Mouse (Mus musculus) layer of hippocampus, postnatal 14 days (tissue): ENCODE data around the gene Tom1l2. TPM values are rescaled to one million over a fixed set of nuclear protein-coding genes. Genes with fewer than 3 reads are reported as not detected.

Experiments
- DNase-seq, 2 experiments: peaks; one replicate each; pipeline ENCODE4 v3.0.0; 2021 to 2022; ENCODE audit warnings: low spot score in 2 of 2, mixed read lengths in 1 of 2
- microRNA-seq, 2 experiments: library from miRNA; unstranded; fragments of <30 nt; microRNA quantifications; one replicate each; pipeline ENCODE4 v1.2.0; 2021
- total RNA-seq, 2 experiments: library from RNA; stranded (reverse); gene quantifications; 2 replicates each; pipeline ENCODE4 v1.2.3; 2021

Tom1l2 gene
- total RNA-seq, 2 experiments from 2014 or later = 140 to 147 TPM

DNA sequence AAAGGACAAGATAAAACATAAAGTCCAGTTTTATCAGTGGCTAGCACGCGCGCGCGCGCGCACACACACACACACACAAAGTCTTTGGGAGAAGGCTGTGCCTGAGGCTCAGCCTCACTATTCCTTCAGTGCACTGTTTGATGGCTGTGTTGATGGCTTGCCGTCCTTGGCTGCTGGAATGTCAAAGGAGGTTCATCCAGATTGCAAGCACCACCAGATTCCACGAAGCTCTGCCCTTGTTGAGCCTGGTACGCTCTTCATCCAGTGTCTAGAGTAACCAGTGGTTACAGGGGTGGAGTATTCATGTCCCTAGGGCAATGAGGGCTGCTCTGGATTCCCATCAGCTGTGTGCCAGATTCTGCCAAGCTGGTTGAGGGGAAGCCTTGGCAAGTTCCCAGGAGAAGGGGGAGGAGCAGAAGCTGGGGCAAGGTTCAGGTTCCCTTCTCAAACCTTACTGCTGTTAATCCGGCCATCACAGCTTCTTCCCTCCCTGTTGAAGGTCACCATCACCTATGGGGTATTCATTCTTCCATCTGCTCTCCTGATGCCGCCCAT lies 170.5 kb downstream of the Tom1l2 start:
- no peak for DNase-seq

DNA sequence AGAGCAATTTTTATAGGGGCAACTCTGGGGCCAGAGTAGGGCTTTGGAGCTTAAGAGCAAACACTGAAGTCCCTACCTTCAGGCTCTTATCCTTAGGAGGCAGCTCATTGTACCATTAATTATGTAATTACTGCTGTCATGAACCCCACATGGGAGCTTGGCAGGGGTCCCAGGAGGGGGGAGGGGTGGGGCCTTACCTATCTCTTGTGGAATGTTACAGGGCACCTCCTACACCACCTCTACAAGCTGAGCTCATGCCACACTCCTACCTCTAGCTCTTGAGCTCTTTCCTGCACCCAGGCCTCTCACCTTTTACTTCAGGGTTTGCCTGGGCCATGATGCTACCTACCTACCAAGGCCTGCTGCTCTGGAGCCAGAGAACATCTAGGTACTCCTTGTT lies 174.2 kb downstream of the Tom1l2 start:
- DNase-seq = no peak

DNA sequence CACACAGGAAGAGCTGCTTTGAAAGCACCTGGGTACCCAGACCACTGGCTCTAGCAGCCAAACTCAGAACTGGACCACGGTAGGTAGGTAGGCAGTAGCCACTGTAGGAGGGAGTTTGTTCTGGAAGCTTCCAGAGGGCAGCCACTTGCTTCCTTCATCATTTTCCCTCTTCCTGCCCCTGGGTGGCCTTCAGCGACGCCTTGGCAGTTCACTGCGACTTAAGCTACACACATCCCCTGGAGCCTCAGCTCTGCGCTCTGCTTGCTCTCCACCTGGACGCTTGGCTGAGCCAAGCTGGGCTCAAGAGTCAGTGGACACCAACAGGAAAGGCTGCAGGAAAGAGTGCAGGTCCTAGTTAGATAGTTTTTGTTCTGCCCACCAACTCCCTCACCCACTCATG lies 174.7 kb downstream of the Tom1l2 start:
- DNase-seq = no peak

DNA sequence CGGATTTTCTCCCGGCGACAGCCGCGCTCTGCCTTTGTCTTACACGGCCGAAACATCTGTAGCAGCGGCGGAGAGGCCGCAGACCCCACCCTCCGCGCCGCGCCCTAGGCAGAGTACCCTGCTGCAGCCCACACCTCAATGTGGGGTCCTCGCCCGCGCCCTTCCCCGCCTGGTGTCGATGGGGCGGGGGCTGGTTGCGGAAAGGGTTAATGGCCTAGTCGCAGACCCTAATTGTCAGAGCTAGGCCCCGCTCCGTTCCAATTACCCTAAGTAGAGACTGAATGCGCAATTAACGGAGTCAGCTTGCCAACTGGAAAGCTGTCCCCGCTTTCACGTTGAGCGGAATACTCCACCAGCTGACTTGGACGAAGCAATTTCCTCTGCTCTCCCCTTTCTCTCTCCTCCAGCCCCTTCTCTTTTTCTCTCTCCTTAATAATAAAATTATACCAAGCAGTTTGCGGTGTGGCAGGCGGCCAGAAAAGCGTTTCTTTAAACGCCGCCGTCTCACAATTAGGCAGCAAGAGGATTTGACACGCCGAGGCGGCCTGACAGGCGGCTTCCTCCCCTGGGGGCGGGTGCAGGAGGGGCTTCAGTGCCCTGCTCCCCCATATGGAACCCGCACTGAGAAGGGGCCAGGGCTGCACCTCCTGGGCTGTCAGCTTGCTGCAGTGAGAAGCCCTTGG lies 175.6 kb downstream of the Tom1l2 start:
- peak; percentile 73 to 83 for DNase-seq

Small RNA genes lying within 50 kb of the gene (microRNA-seq; reads per million reads assigned to microRNA genes)
- 0 reads per million in 2 experiments for gene Gm27711
- gene Mir6921 = 0.85 to 1.1 reads per million in 2 experiments
- gene Mir6922 = 0.45 to 0.85 reads per million in 2 experiments

Other genes with a start within 250 kb of the Tom1l2 start
- gene Rai1, start 247.9 kb downstream of the Tom1l2 start, total RNA-seq = 10 to 100 TPM; 63.2 to 69.2 TPM
- 10 to 100 TPM; 53.2 to 55.2 TPM for gene Srebf1, start 130.3 kb downstream of the Tom1l2 start, total RNA-seq
- 1 to 10 TPM; 5.2 to 7.3 TPM for gene Drc3, start 424 bp upstream of the Tom1l2 start, total RNA-seq
- gene Gid4, start 64.2 kb upstream of the Tom1l2 start, total RNA-seq = 10 to 100 TPM; 40.1 to 40.5 TPM
- gene Atpaf2, start 65.6 kb upstream of the Tom1l2 start, total RNA-seq = 10 to 100 TPM; 28.7 to 29.1 TPM
- 10 to 100 TPM; 71.9 to 76.9 TPM for gene Drg2, start 101.7 kb upstream of the Tom1l2 start, total RNA-seq
- gene Myo15, start 116.4 kb upstream of the Tom1l2 start, total RNA-seq = under 1 TPM; 0.12 to 0.19 TPM
- 10 to 100 TPM; 44.7 to 46.2 TPM for gene Alkbh5, start 183.5 kb upstream of the Tom1l2 start, total RNA-seq